Mouse (Mus musculus) B cell, adult 2 months (primary cell): ENCODE measurements around the gene Cnot3.
A peak's percentile ranks its signal among the peaks of the same experiment; 100 is the strongest.
"Not testable (repeated sequence)": the region's sequence is repeated elsewhere in the genome, so short reads cannot be mapped to it uniquely, and the experiment has no call there.

Source experiments
- DNase-seq, 2 experiments: peaks; one replicate each; pipeline ENCODE4 v3.0.0; 2022

Gene Cnot3

GRCm38 (mm10) chr7:3656966-3657365, 11.9 kb downstream of the Cnot3 start:
- DNase-seq: no peak

- DNase-seq: no peak
These were observed 13.5 kb downstream of the Cnot3 start for GRCm38 (mm10) chr7:3658578-3658977.

- no peak for DNase-seq
These were observed 19.6 kb downstream of the Cnot3 start for GRCm38 (mm10) chr7:3664524-3665214.

- DNase-seq: peak; percentile 90 to 93
These were observed 20.4 kb downstream of the Cnot3 start, which contains the start of gene Leng1 for GRCm38 (mm10) chr7:3665215-3666114. Gene Leng1 (minus strand): TSS chr7:3665840.

GRCm38 (mm10) chr7:3666921-3667391, 21.9 kb downstream of the Cnot3 start:
- no peak for DNase-seq

- DNase-seq: peak; percentile 85 to 86
These were observed 29.6 kb downstream of the Cnot3 start for GRCm38 (mm10) chr7:3674507-3675227.

GRCm38 (mm10) chr7:3675228-3675548, 30.1 kb downstream of the Cnot3 start:
- no peak for DNase-seq

GRCm38 (mm10) chr7:3676371-3676770, 31.3 kb downstream of the Cnot3 start:
- no peak for DNase-seq

GRCm38 (mm10) chr7:3677342-3677741, 32.3 kb downstream of the Cnot3 start, which contains the start of gene Tmc4:
Gene Tmc4 (minus strand): TSS chr7:3677553.
- DNase-seq: no peak

- DNase-seq: no peak
These were observed 39.0 kb downstream of the Cnot3 start for GRCm38 (mm10) chr7:3683908-3684550.

- DNase-seq: no peak
These were observed 39.6 kb downstream of the Cnot3 start for GRCm38 (mm10) chr7:3684698-3685097.

GRCm38 (mm10) chr7:3685400-3686187, 40.5 kb downstream of the Cnot3 start:
- DNase-seq: no peak

GRCm38 (mm10) chr7:3691919-3692318, 46.9 kb downstream of the Cnot3 start:
- no peak for DNase-seq

GRCm38 (mm10) chr7:3692382-3692986, 47.4 kb downstream of the Cnot3 start, which contains the start of gene Tsen34:
Gene Tsen34 (plus strand): TSS chr7:3692863.
- DNase-seq: no peak

GRCm38 (mm10) chr7:3692987-3693808, 48.1 kb downstream of the Cnot3 start, which contains the start of gene Mboat7:
Gene Mboat7 (minus strand): TSS chr7:3693523.
- peak; percentile 98 to 99 for DNase-seq

- DNase-seq: no peak
These were observed 48.7 kb downstream of the Cnot3 start for GRCm38 (mm10) chr7:3693809-3694075.

- DNase-seq: peak; percentile 76 to 79
These were observed 49.2 kb downstream of the Cnot3 start for GRCm38 (mm10) chr7:3694076-3694948.

GRCm38 (mm10) chr7:3694949-3695305, 49.9 kb downstream of the Cnot3 start:
- DNase-seq: not testable (repeated sequence)

- DNase-seq: no peak
These were observed 53.4 kb downstream of the Cnot3 start for GRCm38 (mm10) chr7:3698471-3698870.
